Mouse (Mus musculus) E14TG2a.4 (cell line): ENCODE data around the gene Gpr155.

Source experiments
- H3K27me3 ChIP-seq: 2 replicates; pipeline ENCODE4 v1.6.1; 2014; ENCODE audit warnings: low read length, control low read depth; ENCODE audit not compliant: insufficient read depth
- H3K36me3 ChIP-seq: 2 replicates; pipeline ENCODE4 v1.6.1; 2014; ENCODE audit warnings: low read length, control low read depth; ENCODE audit not compliant: insufficient read depth
- H3K4me1 ChIP-seq: replicated peaks from 2 replicates; pipeline ENCODE4 v1.6.1; 2014; ENCODE audit warnings: low read depth, low read length, control low read depth
- H3K4me3 ChIP-seq: replicated peaks from 2 replicates; pipeline ENCODE4 v1.5.1; 2014; ENCODE audit warnings: mild to moderate bottlenecking, low read length
- H3K9me3 ChIP-seq: 2 replicates; pipeline ENCODE4 v1.6.1; 2014; ENCODE audit warnings: low read length, control low read depth
- CTCF ChIP-seq: conservative IDR thresholded peaks from 2 replicates; pipeline ENCODE4 v1.5.1; 2014; ENCODE audit warnings: low read length
- NANOG ChIP-seq: IDR thresholded peaks from 2 replicates; pipeline ENCODE4 v1.6.1; 2014; ENCODE audit warnings: borderline replicate concordance, low read length, mixed read lengths
- POU5F1 ChIP-seq: IDR thresholded peaks from 2 replicates; pipeline ENCODE4 v1.6.1; 2014; ENCODE audit warnings: low read length, borderline replicate concordance

Gpr155 gene

DNA sequence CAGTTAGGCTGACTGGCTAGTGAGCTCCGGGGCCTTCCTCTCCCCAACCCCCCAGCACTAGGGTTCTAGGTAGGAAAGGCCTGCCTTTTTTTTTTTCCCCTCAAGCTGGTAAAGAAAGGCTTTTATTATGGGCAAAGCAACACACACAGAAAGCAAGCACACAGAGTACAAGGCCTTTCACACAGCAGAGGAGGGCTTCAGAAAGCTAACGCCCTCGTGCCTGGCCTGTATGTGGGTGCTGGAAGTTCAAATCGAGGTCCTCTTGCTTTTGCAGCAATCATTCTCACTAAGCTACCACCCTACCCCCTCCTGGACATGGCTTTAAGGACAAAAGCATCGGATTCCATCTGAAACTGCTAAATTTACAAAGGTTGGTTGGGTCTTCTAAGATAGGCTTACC lies 6.7 kb downstream of the Gpr155 start:
- Histone ChIP-seq H3K27me3 (peaks cover 7% of the 10 kb centered on the region), H3K4me1 (no peaks in the 10 kb centered on the region), H3K9me3 (no peaks in the 10 kb centered on the region), H3K36me3 (no peaks in the 10 kb centered on the region), H3K4me3 (no peak overlapping the region)
- no peak for TF ChIP-seq CTCF

DNA sequence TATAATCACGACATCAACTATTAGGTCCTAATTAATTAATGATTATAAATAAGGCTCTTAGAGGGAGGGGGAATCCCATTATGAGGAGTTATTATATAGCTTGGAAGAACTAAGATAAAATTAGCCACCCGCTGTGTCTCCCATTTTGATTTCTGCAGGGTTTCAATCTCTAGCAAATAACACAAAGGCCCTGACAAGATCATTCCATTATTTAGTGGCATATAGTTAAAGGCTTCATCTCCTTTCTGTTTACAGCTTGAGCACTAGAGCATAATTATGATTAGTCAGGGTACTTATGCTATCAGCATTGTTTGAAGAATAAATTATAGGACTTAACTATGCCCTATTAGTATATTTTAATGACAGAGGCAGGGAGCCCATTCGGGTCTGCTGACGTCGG lies 8.0 kb downstream of the Gpr155 start:
- Histone ChIP-seq H3K27me3 (peaks cover 4% of the 10 kb centered on the region), H3K36me3 (no peaks in the 10 kb centered on the region), H3K9me3 (no peaks in the 10 kb centered on the region), H3K4me1 (no peaks in the 10 kb centered on the region), H3K4me3 (no peak overlapping the region)
- TF ChIP-seq NANOG (no peak), POU5F1 (no peak), CTCF (no peak)

DNA sequence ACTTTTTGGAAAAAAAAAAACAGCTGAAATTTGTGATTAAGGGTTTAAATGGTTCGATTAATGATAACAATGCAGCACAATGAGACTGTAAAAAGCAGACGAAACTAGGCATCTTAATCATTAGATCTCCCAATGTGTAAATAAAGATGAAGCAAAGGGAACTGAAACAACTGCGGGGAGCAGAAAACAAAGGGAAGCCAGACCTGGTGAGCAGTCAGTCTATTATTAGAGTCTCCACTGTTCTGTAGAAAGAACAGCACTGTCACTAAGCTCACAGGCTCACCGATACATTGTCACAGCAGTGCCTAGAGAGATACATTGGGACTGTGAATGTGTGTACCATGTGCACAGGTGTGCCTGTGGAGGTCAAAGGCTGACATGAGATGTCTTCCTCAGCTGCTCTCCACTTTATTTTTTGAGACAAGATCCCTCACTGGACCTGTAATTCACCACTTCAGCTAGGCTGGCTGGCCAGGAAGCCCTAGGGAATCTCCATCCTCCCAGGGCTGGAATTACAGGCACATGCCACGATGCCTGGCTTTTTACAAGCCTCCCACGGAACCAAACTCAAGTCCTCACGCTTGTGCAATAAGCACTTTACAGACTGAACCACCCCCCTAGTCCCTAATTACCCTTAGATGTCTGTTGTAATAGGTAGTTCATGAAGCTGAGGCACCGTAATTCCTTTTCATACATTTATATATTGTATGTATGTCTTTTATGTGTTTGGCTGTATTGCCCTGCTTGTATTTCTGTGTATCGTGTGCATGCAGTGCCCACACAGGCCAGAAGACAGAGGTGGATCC lies 14.6 kb downstream of the Gpr155 start:
- Histone ChIP-seq H3K27me3 (no peaks in the 10 kb centered on the region), H3K9me3 (no peaks in the 10 kb centered on the region), H3K4me1 (no peaks in the 10 kb centered on the region), H3K4me3 (no peak overlapping the region), H3K36me3 (no peaks in the 10 kb centered on the region)
- no peak for TF ChIP-seq NANOG
- no peak for TF ChIP-seq POU5F1
- TF ChIP-seq CTCF, result no peak

DNA sequence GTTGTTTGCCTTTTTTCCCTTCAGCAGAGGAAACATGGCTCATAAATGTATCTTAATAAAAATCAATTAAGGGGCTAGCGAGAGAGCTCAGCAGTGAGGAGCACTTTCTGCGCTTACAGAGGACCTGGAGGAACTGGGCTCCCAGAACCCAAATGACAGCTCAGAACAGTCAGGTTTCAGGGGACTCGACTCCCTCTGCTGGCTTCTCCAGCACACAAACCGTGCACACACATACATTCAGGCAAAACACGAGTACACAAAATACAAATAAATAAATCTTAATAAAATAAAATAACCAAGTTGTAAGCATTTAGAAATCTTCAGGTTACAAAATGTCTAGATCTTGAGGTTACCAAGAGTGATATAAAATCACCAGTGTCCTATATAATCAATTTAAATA lies 22.9 kb downstream of the Gpr155 start:
- TF ChIP-seq CTCF (no peak), POU5F1 (no peak), NANOG (no peak)
- Histone ChIP-seq H3K27me3 (no peaks in the 10 kb centered on the region), H3K4me1 (0 out of 2 replicates have a peak, but pooled peaks cover 2% of the 10 kb centered on the region), H3K36me3 (no peaks in the 10 kb centered on the region), H3K4me3 (no peak overlapping the region), H3K9me3 (no peaks in the 10 kb centered on the region)

DNA sequence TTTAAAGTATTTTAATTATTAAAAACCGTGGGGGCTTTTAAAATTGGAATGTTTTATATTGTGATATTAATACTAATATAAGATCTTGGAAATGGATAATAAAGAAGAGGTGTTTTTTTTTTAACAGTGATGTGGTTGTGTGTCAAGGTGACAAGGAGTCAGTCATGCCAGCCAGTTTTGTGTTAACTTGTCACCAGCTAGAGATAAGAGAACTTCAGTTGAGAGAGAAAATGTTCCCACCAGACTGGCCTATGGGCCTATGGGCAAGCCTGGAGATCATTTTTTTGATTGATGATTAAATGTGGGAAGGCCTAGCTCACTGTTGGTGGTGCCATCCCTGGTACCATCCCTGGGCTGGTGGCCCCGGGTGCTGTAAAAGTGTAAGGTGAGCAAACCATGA lies 25.8 kb downstream of the Gpr155 start:
- H3K36me3 ChIP-seq, result no peaks in the 10 kb centered on the region
- TF ChIP-seq CTCF (no peak), POU5F1 (no peak), NANOG (no peak)

DNA sequence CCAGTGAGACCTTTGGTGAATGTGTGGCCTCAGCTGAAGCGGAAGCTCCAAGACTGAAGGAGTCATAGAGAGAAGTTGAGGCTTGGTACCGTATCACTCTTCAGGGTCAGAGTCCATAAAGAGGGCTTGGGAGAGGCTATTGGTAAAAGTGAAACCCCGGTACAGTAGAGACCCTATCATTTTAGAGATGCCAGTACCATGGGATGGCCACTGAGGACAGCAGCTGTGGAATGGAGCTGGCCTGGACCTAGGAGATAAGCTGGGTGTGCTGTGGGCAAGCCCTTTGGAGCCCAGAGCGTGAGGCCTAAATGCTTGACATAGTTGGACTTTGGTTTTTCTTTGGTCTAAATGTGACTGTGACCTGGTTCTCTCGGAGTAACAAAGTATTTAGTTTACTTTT lies 26.4 kb downstream of the Gpr155 start:
- Histone ChIP-seq H3K9me3 (no peaks in the 10 kb centered on the region), H3K27me3 (no peaks in the 10 kb centered on the region), H3K4me1 (peaks cover 11% of the 10 kb centered on the region), H3K36me3 (no peaks in the 10 kb centered on the region), H3K4me3 (no peak overlapping the region)
- TF ChIP-seq NANOG (no peak), CTCF (no peak), POU5F1 (no peak)

More for the DNA sequence above, 25.8 kb downstream of the Gpr155 start:
- H3K4me1 ChIP-seq, result peaks cover 11% of the 10 kb centered on the region
- no peaks in the 10 kb centered on the region for H3K9me3 ChIP-seq
- H3K4me3 ChIP-seq, result no peak overlapping the region
- H3K27me3 ChIP-seq, result no peaks in the 10 kb centered on the region

DNA sequence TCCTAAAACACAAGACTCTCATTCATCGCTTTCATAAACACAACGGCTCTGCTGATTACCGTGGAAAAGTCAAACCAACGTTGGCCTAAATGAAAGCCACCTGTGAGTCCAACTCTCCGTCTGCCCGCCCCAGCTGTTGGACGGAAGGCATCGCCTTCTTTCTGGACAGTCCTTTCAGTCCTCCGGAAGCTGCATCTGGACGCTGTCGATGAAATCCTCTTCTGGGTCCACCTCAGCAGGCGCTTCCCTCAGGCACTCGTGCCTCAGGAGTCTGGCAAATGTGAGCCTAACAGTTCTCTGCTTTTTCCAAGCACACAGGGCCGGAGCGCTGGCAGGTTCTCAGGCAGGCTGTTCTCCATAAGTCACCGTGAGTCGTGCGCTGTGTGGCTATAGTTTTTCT lies 29.4 kb downstream of the Gpr155 start:
- Histone ChIP-seq H3K36me3 (no peaks in the 10 kb centered on the region), H3K27me3 (no peaks in the 10 kb centered on the region), H3K4me1 (peaks cover 9% of the 10 kb centered on the region), H3K9me3 (no peaks in the 10 kb centered on the region), H3K4me3 (peak overlapping the region; percentile 60)
- TF ChIP-seq POU5F1 (no peak), CTCF (no peak)

DNA sequence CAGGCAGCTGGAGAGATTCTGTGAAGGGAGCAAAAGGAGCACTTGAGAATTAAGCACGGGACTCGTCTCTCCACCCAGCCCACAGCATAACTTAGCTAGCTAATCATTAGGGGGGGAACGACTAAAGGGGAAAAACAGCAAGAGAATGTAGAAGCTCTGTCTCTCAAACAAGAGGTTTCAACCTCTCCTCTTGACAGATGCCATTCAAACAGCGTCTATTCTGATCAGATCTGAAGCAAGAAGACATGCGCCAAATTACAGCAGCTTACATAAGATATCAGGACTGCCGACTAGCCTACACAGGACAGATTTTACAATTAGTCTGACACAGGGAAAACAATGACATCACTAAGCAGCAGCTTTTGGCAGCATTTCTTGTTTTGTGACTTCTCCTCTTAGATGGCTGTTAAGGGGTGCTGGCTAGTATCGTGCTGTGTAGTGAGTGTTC lies 34.4 kb downstream of the Gpr155 start:
- TF ChIP-seq CTCF (no peak), POU5F1 (no peak), NANOG (no peak)
- H3K4me1 ChIP-seq, result peaks cover 10% of the 10 kb centered on the region
- H3K4me3 ChIP-seq, result no peak overlapping the region
- H3K36me3 ChIP-seq, result no peaks in the 10 kb centered on the region
- no peaks in the 10 kb centered on the region for H3K9me3 ChIP-seq
- no peaks in the 10 kb centered on the region for H3K27me3 ChIP-seq

DNA sequence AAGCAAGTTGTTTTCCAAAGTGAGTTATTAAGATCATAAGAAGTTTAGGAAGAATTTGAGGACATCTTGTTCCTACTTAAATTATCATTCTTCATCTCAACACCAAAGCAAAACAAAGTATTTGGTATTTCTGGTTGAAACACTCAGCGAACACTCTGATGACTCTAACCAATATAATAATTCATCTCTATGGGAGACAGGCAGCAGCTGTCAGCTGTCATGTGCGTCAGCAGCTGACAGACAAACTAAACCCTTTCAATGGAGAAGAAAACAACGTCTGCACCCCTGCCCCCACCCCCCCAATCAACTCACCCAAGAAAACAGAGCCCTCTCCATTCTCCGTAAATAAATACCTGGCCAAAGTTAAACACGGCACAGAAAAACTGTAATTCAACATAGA lies 34.9 kb downstream of the Gpr155 start:
- H3K27me3 ChIP-seq, result no peaks in the 10 kb centered on the region
- no peak overlapping the region for H3K4me3 ChIP-seq
- H3K4me1 ChIP-seq, result peaks cover 5% of the 10 kb centered on the region
- H3K36me3 ChIP-seq, result no peaks in the 10 kb centered on the region
- TF ChIP-seq CTCF, result no peak
- no peaks in the 10 kb centered on the region for H3K9me3 ChIP-seq
